Mouse (Mus musculus) spleen, adult 2 months (tissue): ENCODE measurements at regions not wholly inside any gene's neighbourhood (a gene's known extent, or its start where the extent isn't known, plus 50 kb on each side); places are given as distances from the start of the nearest gene placed in this dataset.

Source experiments
- CTCF ChIP-seq: fragments of 200-500 bp; IDR thresholded peaks from 2 replicates; pipeline ENCODE4 v1.5.1; 2011; ENCODE audit warnings: mild to moderate bottlenecking, inconsistent platforms; ENCODE audit not compliant: insufficient read depth, insufficient read length, insufficient replicate concordance; ENCODE audit errors: extremely low read depth
- POLR2A ChIP-seq: fragments of 200-500 bp; IDR thresholded peaks from 2 replicates; pipeline ENCODE4 v1.6.1; 2011; ENCODE audit warnings: low read depth, low read length, inconsistent platforms

GRCm38 (mm10) chr4:12506851-12507551 lies 335.2 kb upstream of the Fam92a start:
- TF ChIP-seq CTCF (no peak), POLR2A (no peak)
